Mouse (Mus musculus): ENCODE results near the gene Vmn1r188.
"Not testable (repeated sequence)": the region's sequence is repeated elsewhere in the genome, so short reads cannot be mapped to it uniquely, and the experiment has no call there.

Gene Vmn1r188

GRCm38 (mm10) chr13:22084140-22084539 lies at the start of gene Vmn1r188:
Vmn1r188 (plus strand) TSS chr13:22084440.
- not testable (repeated sequence) for DNase-seq (ENCODE audit: low spot score)

GRCm38 (mm10) chr13:22034443-22035266 lies 49.6 kb upstream of the Vmn1r188 start:
- no peak for DNase-seq (ENCODE audit: low spot score)

DNA sequence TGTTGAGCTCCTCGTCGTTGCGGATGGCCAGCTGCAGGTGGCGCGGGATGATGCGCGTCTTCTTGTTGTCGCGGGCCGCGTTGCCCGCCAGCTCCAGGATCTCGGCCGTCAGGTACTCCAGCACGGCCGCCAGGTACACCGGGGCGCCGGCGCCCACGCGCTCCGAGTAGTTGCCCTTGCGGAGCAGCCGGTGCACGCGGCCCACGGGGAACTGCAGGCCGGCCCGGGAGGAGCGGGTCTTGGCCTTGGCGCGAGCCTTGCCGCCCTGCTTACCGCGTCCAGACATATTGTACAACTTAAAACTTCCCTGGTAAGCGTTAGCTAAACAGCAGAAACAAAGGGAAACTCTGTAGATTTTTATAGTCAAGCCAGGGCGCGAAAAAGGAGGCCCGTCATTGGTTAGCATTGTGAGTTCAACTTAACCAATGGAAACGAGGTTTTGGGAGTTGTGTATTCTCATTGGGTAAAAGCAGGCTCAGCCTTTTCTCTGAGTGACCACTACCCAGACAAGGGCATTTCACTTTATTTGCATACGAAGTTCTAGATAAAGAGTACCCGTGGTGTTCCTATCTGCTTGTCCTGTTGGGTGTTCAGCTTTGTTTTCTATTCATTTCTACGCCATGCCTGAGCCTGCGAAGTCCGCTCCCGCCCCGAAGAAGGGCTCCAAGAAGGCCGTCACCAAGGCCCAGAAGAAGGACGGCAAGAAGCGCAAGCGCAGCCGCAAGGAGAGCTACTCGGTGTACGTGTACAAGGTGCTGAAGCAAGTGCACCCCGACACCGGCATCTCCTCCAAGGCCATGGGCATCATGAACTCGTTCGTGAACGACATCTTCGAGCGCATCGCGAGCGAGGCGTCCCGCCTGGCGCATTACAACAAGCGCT lies 48.7 kb upstream of the Vmn1r188 start, which contains the start of the genes Hist1h2ah and Hist1h2bk:
TSS of gene Hist1h2ah (minus strand) at position 302 of the 882 bp plus-strand sequence.
TSS of gene Hist1h2bk (plus strand) at position 604 of the 882 bp plus-strand sequence.
- DNase-seq (ENCODE audit: low spot score), result peak; percentile 77

DNA sequence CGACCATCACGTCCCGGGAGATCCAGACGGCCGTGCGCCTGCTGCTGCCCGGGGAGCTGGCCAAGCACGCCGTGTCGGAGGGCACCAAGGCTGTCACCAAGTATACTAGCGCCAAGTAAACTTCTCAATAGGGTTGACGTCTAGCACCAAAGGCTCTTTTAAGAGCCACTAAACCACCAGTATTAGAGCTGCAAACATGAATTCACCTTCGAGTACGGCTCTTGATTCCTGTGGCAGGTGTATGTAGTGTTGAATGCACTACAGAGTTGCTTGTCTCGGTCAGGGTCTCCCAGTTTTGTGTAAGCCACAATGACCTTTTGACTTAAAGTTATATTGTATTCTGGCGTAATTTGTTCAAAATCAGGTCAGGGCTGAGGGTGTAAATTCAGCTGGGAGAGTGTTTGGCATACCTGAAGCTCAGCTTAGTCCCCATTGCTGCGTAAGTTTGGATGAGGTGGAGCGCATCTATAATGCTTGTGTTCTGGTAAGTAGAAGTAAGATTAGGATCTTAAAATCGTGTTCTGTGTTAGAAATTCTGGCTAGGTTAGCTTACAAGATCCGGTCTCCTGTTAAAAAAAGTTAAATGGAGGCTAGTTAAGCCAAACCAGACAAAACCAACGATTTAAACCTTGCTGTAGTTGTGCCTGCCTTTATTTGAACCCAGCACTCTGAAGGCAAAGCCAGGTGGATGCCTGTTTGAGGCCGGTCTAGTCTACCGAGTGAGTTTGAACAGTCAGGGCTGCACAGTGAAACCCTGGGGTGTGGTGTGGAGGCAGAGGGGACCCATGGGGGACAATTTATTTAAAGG lies 47.9 kb upstream of the Vmn1r188 start:
- no peak for DNase-seq (ENCODE audit: low spot score)

- no peak for DNase-seq (ENCODE audit: low spot score)
Observed at GRCm38 (mm10) chr13:22036986-22037385, 47.3 kb upstream of the Vmn1r188 start.

DNA sequence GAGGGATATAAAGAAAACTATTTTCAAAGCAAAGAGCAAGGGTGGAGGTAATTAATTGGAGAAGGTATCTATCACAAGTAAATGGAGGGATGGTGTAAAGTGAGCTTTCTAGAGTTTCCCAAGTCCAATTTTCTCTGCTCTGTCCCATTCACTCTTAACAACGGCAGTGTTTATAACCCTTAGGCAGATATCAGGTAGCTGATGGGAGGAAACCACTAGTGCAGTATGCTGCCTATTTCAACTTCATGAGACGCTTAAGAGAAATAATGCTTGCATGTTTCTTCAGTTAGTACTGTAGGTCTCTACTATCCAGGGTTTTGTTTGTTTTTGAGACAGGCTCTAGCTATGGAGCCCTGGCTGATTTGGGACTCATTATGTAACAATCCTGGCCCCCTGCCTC lies 46.8 kb upstream of the Vmn1r188 start:
- no peak for DNase-seq (ENCODE audit: low spot score)

DNA sequence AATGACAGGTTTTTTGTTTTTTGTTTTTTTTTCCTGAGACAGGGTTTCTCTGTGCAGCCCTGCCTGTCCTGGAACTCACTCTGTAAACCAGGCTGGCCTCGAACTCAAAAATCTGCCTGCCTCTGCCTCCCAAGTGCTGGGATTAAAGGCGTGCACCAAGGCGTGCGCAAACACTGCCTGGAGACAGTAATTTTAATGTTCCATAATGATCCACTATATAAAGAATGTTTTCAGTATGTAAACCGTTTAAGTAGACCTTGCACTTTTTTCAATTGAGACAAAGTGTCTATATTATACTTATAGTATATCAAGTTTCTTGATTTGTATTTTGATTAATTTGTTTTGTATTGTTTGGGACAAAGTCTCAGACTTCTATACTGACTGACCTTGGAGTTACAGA lies 44.9 kb upstream of the Vmn1r188 start:
- DNase-seq (ENCODE audit: low spot score), result no peak

DNA sequence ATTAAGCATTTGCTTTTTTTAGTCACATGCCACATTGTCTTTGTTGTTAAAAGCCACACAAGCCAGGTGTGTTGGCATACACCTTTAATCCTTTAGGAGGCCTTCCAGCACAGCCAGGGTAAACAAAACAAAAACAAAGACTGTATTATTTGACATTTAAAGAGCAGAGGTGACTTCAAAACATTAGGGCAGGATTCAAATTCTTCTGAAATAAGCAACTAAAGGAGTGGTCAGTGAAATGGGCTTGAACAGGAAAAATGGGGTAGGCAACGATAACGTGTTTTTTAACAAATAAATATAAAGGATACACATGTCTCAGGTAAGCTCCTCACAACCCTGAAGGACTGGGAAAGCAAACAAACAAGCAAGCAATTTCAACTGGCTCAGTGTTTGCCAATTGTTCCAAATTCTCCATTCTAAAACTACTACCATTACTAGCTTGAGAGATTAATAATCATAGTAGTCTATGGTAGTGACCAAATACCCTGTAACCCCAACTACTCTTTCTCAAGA lies 44.2 kb upstream of the Vmn1r188 start:
- DNase-seq (ENCODE audit: low spot score), result no peak

DNA sequence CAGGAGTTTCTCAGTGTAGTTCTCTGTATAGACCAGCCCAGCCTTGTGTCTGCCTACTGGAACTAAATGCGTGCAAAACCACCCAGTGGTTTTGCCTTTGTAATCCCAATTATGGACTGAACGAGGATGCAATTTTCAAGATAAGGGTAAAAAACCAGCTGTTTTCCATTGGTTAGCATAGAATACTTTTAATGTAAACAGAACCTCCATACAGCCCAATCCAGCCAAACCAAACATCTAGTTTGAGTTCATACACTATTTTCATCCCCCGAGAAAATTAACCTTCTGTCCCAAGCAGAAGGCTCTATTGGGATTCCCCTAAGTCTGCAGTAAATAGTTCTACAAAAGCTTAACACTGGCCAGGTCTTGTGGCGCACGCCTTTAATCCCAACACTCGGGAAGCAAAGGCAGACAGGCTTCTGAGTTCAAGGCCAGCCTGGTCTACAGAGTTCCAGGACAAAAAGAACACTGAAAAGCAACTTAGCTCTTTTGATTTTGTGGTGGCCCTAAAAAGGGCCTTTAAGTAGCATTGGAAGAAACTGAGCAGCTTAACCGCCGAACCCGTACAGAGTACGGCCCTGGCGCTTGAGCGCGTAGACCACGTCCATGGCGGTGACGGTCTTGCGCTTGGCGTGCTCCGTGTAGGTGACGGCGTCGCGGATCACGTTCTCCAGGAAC lies 43.6 kb upstream of the Vmn1r188 start:
- no peak for DNase-seq (ENCODE audit: low spot score)

DNA sequence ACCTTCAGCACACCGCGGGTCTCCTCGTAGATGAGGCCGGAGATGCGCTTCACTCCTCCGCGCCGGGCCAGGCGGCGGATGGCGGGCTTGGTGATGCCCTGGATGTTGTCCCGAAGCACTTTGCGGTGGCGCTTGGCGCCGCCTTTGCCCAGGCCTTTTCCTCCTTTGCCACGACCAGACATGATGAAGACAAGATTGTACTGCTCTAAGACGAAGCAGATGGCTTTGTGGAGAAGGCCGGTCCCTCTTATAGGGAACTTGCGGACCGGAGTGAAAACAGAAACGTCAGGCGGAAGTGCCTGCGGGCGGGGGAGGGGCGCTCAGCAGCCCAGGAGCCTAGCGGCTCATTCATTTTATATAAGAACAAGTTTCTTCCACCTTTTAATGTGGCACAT lies 43.1 kb upstream of the Vmn1r188 start, which contains the start of gene Hist1h4i:
TSS of gene Hist1h4i (minus strand) at position 221 of the 395 bp plus-strand sequence.
- DNase-seq (ENCODE audit: low spot score), result peak; percentile 90

GRCm38 (mm10) chr13:22041651-22042567 lies 42.3 kb upstream of the Vmn1r188 start:
- no peak for DNase-seq (ENCODE audit: low spot score)

DNA sequence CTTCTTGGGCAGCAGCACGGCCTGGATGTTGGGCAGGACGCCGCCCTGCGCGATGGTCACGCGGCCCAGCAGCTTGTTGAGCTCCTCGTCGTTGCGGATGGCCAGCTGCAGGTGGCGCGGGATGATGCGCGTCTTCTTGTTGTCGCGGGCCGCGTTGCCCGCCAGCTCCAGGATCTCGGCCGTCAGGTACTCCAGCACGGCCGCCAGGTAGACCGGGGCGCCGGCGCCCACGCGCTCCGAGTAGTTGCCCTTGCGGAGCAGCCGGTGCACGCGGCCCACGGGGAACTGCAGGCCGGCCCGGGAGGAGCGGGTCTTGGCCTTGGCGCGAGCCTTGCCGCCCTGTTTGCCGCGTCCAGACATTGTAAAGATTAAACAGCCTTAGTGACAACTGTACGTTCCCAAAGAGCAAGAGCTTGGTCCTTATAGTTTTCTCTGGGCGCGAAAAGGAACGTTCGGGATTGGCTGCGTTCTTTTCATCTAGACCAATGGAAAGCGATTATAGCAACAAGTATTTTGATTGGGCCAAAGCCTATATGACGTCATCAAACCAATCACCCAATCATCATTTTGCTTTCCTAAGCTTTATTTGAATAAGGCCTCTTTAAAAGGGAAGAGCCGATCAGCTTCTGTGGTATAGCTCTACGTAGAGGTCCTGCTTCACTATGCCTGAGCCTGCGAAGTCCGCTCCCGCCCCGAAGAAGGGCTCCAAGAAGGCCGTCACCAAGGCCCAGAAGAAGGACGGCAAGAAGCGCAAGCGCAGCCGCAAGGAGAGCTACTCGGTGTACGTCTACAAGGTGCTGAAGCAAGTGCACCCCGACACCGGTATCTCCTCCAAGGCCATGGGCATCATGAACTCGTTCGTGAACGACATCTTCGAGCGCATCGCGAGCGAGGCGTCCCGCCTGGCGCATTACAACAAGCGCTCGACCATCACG lies 41.4 kb upstream of the Vmn1r188 start, which contains the start of the genes Hist1h2ag and Hist1h2bj:
TSS of gene Hist1h2ag (minus strand) at position 377 of the 935 bp plus-strand sequence.
TSS of gene Hist1h2bj (plus strand) at position 647 of the 935 bp plus-strand sequence.
- DNase-seq (ENCODE audit: low spot score), result peak; percentile 82

GRCm38 (mm10) chr13:22043503-22044431 lies 40.5 kb upstream of the Vmn1r188 start:
- DNase-seq (ENCODE audit: low spot score), result no peak

DNA sequence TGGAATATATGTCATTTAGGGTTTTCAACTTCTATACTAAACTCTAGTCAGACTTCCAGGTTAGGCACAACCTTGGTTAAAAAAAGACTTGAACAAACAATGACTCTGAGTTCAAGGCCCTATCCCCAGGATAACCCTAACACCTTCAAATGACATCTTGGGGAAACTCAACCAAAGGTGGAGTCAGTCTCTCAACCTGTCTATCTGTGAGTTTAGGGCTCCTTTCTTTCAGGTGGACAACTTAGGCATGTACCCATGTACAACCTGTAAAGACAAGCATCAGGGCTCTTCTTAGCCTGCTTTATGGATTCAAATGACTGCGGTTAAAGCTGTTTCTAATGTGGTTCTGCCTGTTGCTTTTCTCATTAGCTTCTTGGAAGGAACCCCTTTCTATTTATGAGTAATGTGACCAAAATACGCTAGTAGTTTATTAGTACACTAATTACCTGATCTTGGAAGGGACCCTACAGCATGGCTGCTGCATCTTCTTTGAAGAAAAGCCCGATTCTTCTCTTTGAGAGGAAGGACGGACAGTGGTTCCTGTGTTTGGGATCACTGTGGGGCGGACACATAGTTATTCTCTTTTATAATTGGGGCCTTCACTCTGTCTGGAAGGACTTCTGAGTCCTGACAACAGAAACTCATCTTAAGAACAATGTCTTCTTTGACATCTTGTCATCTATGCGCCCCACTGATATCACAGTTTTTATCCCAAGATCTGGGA lies 39.6 kb upstream of the Vmn1r188 start:
- no peak for DNase-seq (ENCODE audit: low spot score)

DNA sequence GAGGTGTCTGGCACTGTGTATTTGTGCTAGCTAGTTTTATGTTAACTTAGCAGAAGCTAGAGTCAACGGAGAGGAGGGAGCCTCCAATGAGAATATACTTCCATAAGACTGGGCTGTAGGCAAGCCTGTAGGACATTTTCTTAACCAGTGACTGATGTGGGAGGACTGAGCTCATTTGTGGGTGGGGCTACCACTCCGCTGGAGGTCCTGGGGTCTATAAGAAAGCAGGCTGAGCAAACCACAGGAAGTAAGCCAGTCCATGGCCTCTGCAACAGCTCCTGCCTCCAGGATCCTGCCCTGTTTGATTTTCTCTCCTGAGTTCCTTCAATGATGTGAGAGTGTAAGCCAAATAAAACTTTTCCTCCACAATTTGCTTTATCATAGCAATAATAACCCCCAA lies 38.9 kb upstream of the Vmn1r188 start:
- no peak for DNase-seq (ENCODE audit: low spot score)

DNA sequence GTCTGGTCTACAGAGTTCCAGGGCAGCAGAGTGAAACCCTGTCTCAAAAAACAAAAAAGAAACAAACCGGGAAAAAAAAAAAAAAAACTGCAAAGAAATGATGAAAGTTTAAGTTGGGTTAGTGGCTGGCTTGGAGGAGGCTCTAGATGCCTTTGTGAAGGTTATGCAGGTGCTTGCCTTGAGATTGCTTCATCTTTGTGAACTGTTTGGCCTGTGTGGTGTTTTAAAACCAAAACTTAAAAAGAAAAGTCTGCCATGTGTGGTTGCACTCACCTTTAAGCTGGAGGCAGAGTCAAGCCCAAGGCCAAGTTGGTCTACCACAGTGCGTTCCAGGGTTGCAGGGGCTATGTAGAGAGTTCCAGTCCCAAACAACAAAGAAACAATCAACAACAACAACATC lies 35.2 kb upstream of the Vmn1r188 start:
- no peak for DNase-seq (ENCODE audit: low spot score)
